Comparison of ENCODE assay signal across 7 mouse cellular contexts in the genomic region with DNA sequence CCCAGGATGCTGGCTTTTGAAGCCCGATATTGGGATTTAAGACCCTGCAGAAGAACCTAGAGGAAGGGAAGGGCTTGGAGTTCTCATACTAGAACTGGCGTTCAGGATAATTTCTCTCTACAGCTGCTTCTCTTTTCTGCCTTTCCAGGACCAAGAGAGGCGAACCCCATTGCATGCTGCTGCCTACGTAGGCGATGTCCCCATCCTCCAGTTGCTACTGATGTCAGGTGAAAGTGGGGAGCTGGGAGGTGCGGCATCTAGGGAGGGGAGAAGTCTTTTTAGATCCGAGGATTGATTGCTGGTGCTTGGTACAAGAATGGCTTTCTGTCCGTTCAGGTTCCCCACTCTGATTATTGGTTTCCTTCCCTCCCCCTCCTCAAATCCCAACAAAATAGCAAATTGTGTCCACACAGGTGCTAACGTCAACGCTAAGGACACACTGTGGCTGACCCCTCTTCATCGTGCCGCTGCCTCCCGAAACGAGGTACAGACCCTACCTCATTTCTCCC. TPM values are rescaled to one million over a fixed set of nuclear protein-coding genes. Genes with fewer than 3 reads are reported as not detected.
A peak's percentile ranks its signal among the peaks of the same experiment; 100 is the strongest.
DNase-seq lines count a peak whose midpoint lies in the region; ATAC-seq and TF ChIP-seq lines count a peak whose summit lies in the region.

No protein-coding gene starts in this region.

- no peaks in the 10 kb centered on the region for H3K27me3 ChIP-seq in lung, embryonic 14.5 days (ENCODE audit: insufficient read depth, low read length)
- H3K27me3 ChIP-seq in intestine, postnatal 0 days (replicated peaks; ENCODE audit: control insufficient read depth, insufficient read depth, low read length) = no peaks in the 10 kb centered on the region
- H3K27me3 ChIP-seq in neural tube, embryonic 15.5 days (replicated peaks) = no peaks in the 10 kb centered on the region

- H3K4me2 ChIP-seq in lung, embryonic 14.5 days = peak overlapping the region; percentile 84
- H3K4me2 ChIP-seq in intestine, postnatal 0 days (replicated peaks; ENCODE audit: low read depth) = peak overlapping the region; percentile 93
- peak overlapping the region; percentile 80 for H3K4me2 ChIP-seq in neural tube, embryonic 15.5 days

- 54% methylated on average over 14 of the region's 14 CpGs for WGBS in lung, embryonic 14.5 days
- 56% methylated on average over 14 of the region's 14 CpGs for WGBS in intestine, postnatal 0 days
- 54% methylated on average over 14 of the region's 14 CpGs for WGBS in neural tube, embryonic 15.5 days

- ATAC-seq in lung, embryonic 14.5 days (ENCODE audit: insufficient read depth) = no peak
- no peak for ATAC-seq in intestine, postnatal 0 days
- no peak for ATAC-seq in neural tube, embryonic 15.5 days (ENCODE audit: low FRiP score)

- no peak for TF ChIP-seq CTCF in lung, embryonic 14.5 days (IDR thresholded peaks at IDR 0.05; ENCODE audit: low read depth)
- TF ChIP-seq CTCF in embryonic fibroblast, embryonic 13.5 days (IDR thresholded peaks at IDR 0.05; ENCODE audit: borderline replicate concordance, insufficient read depth, low read length) = no peak
- no peak for TF ChIP-seq CTCF in intestine, postnatal 0 days (IDR thresholded peaks at IDR 0.05; ENCODE audit: low read depth)

- no peaks in the 10 kb centered on the region for H3K9me3 ChIP-seq in lung, embryonic 14.5 days (ENCODE audit: low read depth, low read length)
- H3K9me3 ChIP-seq in intestine, postnatal 0 days (ENCODE audit: control insufficient read depth) = no peaks in the 10 kb centered on the region
- no peaks in the 10 kb centered on the region for H3K9me3 ChIP-seq in neural tube, embryonic 15.5 days (replicated peaks)

- peak overlapping the region; percentile 96; the same call in 1 of the 2 replicates for H3K27ac ChIP-seq in lung, embryonic 14.5 days (ENCODE audit: low read depth)
- no peak overlapping the region for H3K27ac ChIP-seq in embryonic fibroblast, embryonic 13.5 days (ENCODE audit: insufficient read depth, low read length)
- H3K27ac ChIP-seq in intestine, postnatal 0 days (ENCODE audit: low read depth, low read length) = no peak overlapping the region
- H3K27ac ChIP-seq in neural tube, embryonic 15.5 days (replicated peaks) = peak overlapping the region; percentile 97

- no peak for DNase-seq in lung, embryonic 14.5 days
- no peak for DNase-seq in lung, postnatal 36 days
- DNase-seq in layer of hippocampus, postnatal 25 days (ENCODE audit: extremely low spot score in 1 of 2, low spot score in 1 of 2) = no peak
- DNase-seq in embryo, embryonic 10.5 days (ENCODE audit: low spot score) = no peak

- H3K36me3 ChIP-seq in lung, embryonic 14.5 days (ENCODE audit: insufficient read depth) = peaks cover 46% of the 10 kb centered on the region
- H3K36me3 ChIP-seq in intestine, postnatal 0 days (ENCODE audit: control insufficient read depth, insufficient read depth) = peaks cover 26% of the 10 kb centered on the region
- H3K36me3 ChIP-seq in neural tube, embryonic 15.5 days = peaks cover 42% of the 10 kb centered on the region

- peak overlapping the region; percentile 99 for H3K9ac ChIP-seq in lung, embryonic 14.5 days
- H3K9ac ChIP-seq in intestine, postnatal 0 days (ENCODE audit: low read depth, low read length) = peak overlapping the region; percentile 81
- H3K9ac ChIP-seq in neural tube, embryonic 15.5 days (replicated peaks) = peak overlapping the region; percentile 83

- no peak for TF ChIP-seq POLR2A in embryonic fibroblast, embryonic 13.5 days (IDR thresholded peaks at IDR 0.05; ENCODE audit: low read depth, low read length)

- H3K4me3 ChIP-seq in lung, embryonic 14.5 days (ENCODE audit: low read depth, low read length) = peak overlapping the region; percentile 97
- peak overlapping the region; percentile 84 for H3K4me3 ChIP-seq in embryonic fibroblast, embryonic 13.5 days (ENCODE audit: insufficient read depth, low read length)
- peak overlapping the region; percentile 69 for H3K4me3 ChIP-seq in intestine, postnatal 0 days (ENCODE audit: low read depth, low read length)
- H3K4me3 ChIP-seq in neural tube, embryonic 15.5 days (replicated peaks) = peak overlapping the region; percentile 91

- H3K4me1 ChIP-seq in lung, embryonic 14.5 days (ENCODE audit: insufficient read depth) = no peaks in the 10 kb centered on the region
- peaks cover 2% of the 10 kb centered on the region; the same call in 1 of the 2 replicates for H3K4me1 ChIP-seq in embryonic fibroblast, embryonic 13.5 days (ENCODE audit: control insufficient read depth, insufficient read depth, low read length)
- H3K4me1 ChIP-seq in intestine, postnatal 0 days (replicated peaks; ENCODE audit: control insufficient read depth, insufficient read depth, low read length) = 0 out of 2 replicates have a peak, but pooled peaks cover 3% of the 10 kb centered on the region
- H3K4me1 ChIP-seq in neural tube, embryonic 15.5 days = peaks cover 30% of the 10 kb centered on the region

RNA-seq across cellular contexts. Expression of a gene that starts 1.1 kb away (rescaled TPM):
- polyA plus RNA-seq in lung, embryonic 14.5 days (2014; fragmentation: Nextera tagmentation; extraction: Ambion mirVana) = 15.8 and 17.0 TPM in 2 replicates
- 59.1 and 63.1 TPM in 2 replicates for polyA plus RNA-seq in embryonic fibroblast, embryonic 13.5 days (2011; ENCODE audit: insufficient read length, low read depth, missing spikeins)
- 4.0 and 4.9 TPM in 2 replicates for polyA plus RNA-seq in intestine, postnatal 0 days (2015; fragmentation: Nextera tagmentation; extraction: Ambion mirVana)
- 11.2 and 13.1 TPM in 2 replicates for polyA plus RNA-seq in neural tube, embryonic 15.5 days (2015; fragmentation: Nextera tagmentation; extraction: Ambion mirVana)
- total RNA-seq in layer of hippocampus, postnatal 25 days (2021) = 10 to 100 TPM; 54.7 to 69.5 TPM

RNA-seq across cellular contexts. Expression of a gene that starts 9.2 kb away (rescaled TPM):
- 12.8 and 14.5 TPM in 2 replicates for polyA plus RNA-seq in lung, embryonic 14.5 days (2014; fragmentation: Nextera tagmentation; extraction: Ambion mirVana)
- 20.5 and 24.6 TPM in 2 replicates for polyA plus RNA-seq in embryonic fibroblast, embryonic 13.5 days (2011; ENCODE audit: insufficient read length, low read depth, missing spikeins)
- polyA plus RNA-seq in intestine, postnatal 0 days (2015; fragmentation: Nextera tagmentation; extraction: Ambion mirVana) = 21.1 and 22.3 TPM in 2 replicates
- polyA plus RNA-seq in neural tube, embryonic 15.5 days (2015; fragmentation: Nextera tagmentation; extraction: Ambion mirVana) = 34.6 and 40.8 TPM in 2 replicates
- total RNA-seq in layer of hippocampus, postnatal 25 days (2021) = 10 to 100 TPM; 52.9 to 53.5 TPM

RNA-seq across cellular contexts. Expression of a gene that starts 23.0 kb away (rescaled TPM):
- polyA plus RNA-seq in lung, embryonic 14.5 days (2014; fragmentation: Nextera tagmentation; extraction: Ambion mirVana) = 0.18 TPM in 1 of 2 replicates, not detected in the other
- not detected in 2 replicates for polyA plus RNA-seq in embryonic fibroblast, embryonic 13.5 days (2011; ENCODE audit: insufficient read length, low read depth, missing spikeins)
- 109 and 114 TPM in 2 replicates for polyA plus RNA-seq in intestine, postnatal 0 days (2015; fragmentation: Nextera tagmentation; extraction: Ambion mirVana)
- 0.68 and 4.4 TPM in 2 replicates for polyA plus RNA-seq in neural tube, embryonic 15.5 days (2015; fragmentation: Nextera tagmentation; extraction: Ambion mirVana)
- not detected for total RNA-seq in layer of hippocampus, postnatal 25 days (2021)

RNA-seq across cellular contexts. Expression of a gene that starts 33.3 kb away (rescaled TPM):
- polyA plus RNA-seq in lung, embryonic 14.5 days (2014; fragmentation: Nextera tagmentation; extraction: Ambion mirVana) = 77.1 and 83.1 TPM in 2 replicates
- polyA plus RNA-seq in embryonic fibroblast, embryonic 13.5 days (2011; ENCODE audit: insufficient read length, low read depth, missing spikeins) = 42.0 and 44.9 TPM in 2 replicates
- 79.2 and 82.5 TPM in 2 replicates for polyA plus RNA-seq in intestine, postnatal 0 days (2015; fragmentation: Nextera tagmentation; extraction: Ambion mirVana)
- 128 and 133 TPM in 2 replicates for polyA plus RNA-seq in neural tube, embryonic 15.5 days (2015; fragmentation: Nextera tagmentation; extraction: Ambion mirVana)
- 100 to 1,000 TPM in 1 of 2 experiments, 10 to 100 TPM in 1; 96.7 to 101 TPM for total RNA-seq in layer of hippocampus, postnatal 25 days (2021)

RNA-seq across cellular contexts. Expression of a gene that starts 33.5 kb away (rescaled TPM):
- polyA plus RNA-seq in lung, embryonic 14.5 days (2014; fragmentation: Nextera tagmentation; extraction: Ambion mirVana) = 32.8 and 33.5 TPM in 2 replicates
- polyA plus RNA-seq in embryonic fibroblast, embryonic 13.5 days (2011; ENCODE audit: insufficient read length, low read depth, missing spikeins) = 42.1 and 45.6 TPM in 2 replicates
- 29.1 and 33.1 TPM in 2 replicates for polyA plus RNA-seq in intestine, postnatal 0 days (2015; fragmentation: Nextera tagmentation; extraction: Ambion mirVana)
- polyA plus RNA-seq in neural tube, embryonic 15.5 days (2015; fragmentation: Nextera tagmentation; extraction: Ambion mirVana) = 78.3 and 80.5 TPM in 2 replicates
- total RNA-seq in layer of hippocampus, postnatal 25 days (2021) = 10 to 100 TPM; 68.0 to 76.9 TPM

Comparison
In these comparisons a context has a peak if more than half of its experiments do, and no peak if none do; other contexts are left out.
1. H3K27ac ChIP-seq: peak in lung, embryonic 14.5 days (single experiment) and neural tube, embryonic 15.5 days (single experiment); none in embryonic fibroblast, embryonic 13.5 days (single experiment) and intestine, postnatal 0 days (single experiment).
2. RNA of a gene that starts 23.0 kb away (polyA plus RNA-seq): 109 to 114 TPM in intestine, postnatal 0 days; 0.68 to 4.4 TPM in neural tube, embryonic 15.5 days, 0.18 TPM in lung, embryonic 14.5 days and not detected in embryonic fibroblast, embryonic 13.5 days; every median in the first group is over 10 times any median in the second.
3. Peak in every context shown above with its lines, with median percentiles within 50 percentile points of each other: H3K4me2 ChIP-seq, H3K4me3 ChIP-seq and H3K9ac ChIP-seq.